Mouse (Mus musculus) embryonic fibroblast, embryonic 13.5 days (primary cell): ENCODE measurements around the gene Zc3h4. TPM values are rescaled to one million over a fixed set of nuclear protein-coding genes. Genes with fewer than 3 reads are reported as not detected.
"Not testable (repeated sequence)": the region's sequence is repeated elsewhere in the genome, so short reads cannot be mapped to it uniquely, and the experiment has no call there.

Source experiments
- H3K27ac ChIP-seq: 2 replicates; pipeline ENCODE4 v1.5.1; 2012; ENCODE audit warnings: low read length, control low read depth, inconsistent platforms; ENCODE audit not compliant: insufficient read depth
- H3K4me1 ChIP-seq: 2 replicates; pipeline ENCODE4 v1.6.1; 2011; ENCODE audit warnings: low read length; ENCODE audit not compliant: control insufficient read depth, insufficient read depth
- H3K4me3 ChIP-seq: 2 replicates; pipeline ENCODE4 v1.5.1; 2011; ENCODE audit warnings: mild to moderate bottlenecking, control low read depth, low read length; ENCODE audit not compliant: insufficient read depth
- CTCF ChIP-seq: IDR thresholded peaks from 2 replicates; pipeline ENCODE4 v1.5.1; 2011; ENCODE audit warnings: mild to moderate bottlenecking, control low read depth, low read length, moderate library complexity, borderline replicate concordance; ENCODE audit not compliant: insufficient read depth
- POLR2A ChIP-seq: IDR thresholded peaks from 2 replicates; pipeline ENCODE4 v1.6.1; 2011; ENCODE audit warnings: low read depth, mild to moderate bottlenecking, control low read depth, low read length, moderate library complexity
- polyA plus RNA-seq: library from polyadenylated mRNA; stranded (reverse); fragments of >200 nt; gene quantifications from 2 replicates; pipeline ENCODE4 v1.2.4, GENCODE M21; 2011; ENCODE audit warnings: low read depth; ENCODE audit not compliant: missing spikeins, insufficient read length

Zc3h4 gene
- polyA plus RNA-seq, 1 experiment: 29.4 TPM

DNA sequence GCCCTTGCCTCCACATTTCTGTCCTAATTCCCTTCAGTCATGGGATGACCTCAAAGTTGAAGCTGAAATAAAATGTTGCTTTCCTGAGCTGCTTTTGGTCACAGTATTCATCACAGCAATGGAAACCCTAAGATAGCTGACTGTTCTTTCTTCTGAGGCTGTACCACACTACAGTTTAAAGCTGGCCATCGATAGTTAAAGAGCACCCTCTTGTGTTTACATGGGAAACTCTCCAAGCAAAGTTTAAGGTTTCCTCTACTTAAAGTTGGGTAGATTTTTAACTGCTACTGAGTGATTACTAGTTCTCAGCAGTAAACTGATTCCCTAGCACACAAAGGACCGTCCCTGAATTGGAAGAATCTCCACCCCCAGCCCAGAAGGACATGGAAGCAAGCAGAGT is 27.0 kb upstream of the Zc3h4 start:
- no peak overlapping the region for H3K4me3 ChIP-seq
- H3K4me1 ChIP-seq: peaks cover 2% of the 10 kb centered on the region; the same call in 1 of the 2 replicates
- peak overlapping the region; percentile 29; the same call in 1 of the 2 replicates for H3K27ac ChIP-seq
- no peak for TF ChIP-seq POLR2A
- TF ChIP-seq CTCF: no peak

DNA sequence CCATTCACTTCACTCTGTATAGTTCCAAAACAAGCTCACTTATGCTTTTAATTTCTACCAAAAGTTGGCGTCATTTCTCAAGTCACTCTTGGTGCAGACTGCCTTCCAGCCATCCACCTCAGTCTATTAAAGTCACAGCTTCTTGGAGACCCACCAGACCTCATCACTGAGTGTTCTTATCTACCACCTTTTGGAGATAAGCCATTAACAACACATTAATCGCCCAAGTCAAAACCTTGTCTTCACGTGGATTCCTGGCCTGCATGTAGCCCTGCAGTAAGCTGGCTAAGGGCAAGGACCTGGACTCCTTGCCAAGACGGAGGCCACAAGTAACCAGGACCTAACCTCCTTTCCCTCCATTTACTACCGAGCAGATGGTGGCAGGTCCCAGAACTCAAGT is 25.7 kb upstream of the Zc3h4 start:
- Histone ChIP-seq H3K4me3 (no peak overlapping the region), H3K27ac (no peak overlapping the region), H3K4me1 (peaks cover 2% of the 10 kb centered on the region; the same call in 1 of the 2 replicates)
- TF ChIP-seq CTCF: no peak
- no peak for TF ChIP-seq POLR2A

DNA sequence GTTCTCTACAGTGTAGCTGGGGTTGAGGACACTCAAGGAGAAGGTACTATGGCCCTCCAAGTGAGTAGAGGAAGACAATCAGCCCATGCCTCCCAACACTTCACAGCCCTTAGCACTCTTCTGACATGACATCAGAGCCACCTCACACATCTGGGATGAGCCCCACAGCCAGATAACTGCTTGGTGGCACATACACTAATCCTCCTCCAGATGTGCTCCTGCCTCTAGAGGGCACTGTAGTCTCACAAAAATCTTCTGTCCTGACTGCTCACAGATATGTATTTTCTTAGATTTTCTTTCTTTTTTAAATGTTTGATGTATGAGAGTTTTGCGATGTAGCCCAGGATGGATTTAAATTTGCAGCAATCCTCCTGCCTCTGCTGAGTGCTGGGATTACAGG is 24.2 kb upstream of the Zc3h4 start:
- Histone ChIP-seq H3K27ac (no peak overlapping the region), H3K4me1 (peaks cover 2% of the 10 kb centered on the region; the same call in 1 of the 2 replicates), H3K4me3 (no peak overlapping the region)
- TF ChIP-seq POLR2A: no peak
- TF ChIP-seq CTCF: no peak

DNA sequence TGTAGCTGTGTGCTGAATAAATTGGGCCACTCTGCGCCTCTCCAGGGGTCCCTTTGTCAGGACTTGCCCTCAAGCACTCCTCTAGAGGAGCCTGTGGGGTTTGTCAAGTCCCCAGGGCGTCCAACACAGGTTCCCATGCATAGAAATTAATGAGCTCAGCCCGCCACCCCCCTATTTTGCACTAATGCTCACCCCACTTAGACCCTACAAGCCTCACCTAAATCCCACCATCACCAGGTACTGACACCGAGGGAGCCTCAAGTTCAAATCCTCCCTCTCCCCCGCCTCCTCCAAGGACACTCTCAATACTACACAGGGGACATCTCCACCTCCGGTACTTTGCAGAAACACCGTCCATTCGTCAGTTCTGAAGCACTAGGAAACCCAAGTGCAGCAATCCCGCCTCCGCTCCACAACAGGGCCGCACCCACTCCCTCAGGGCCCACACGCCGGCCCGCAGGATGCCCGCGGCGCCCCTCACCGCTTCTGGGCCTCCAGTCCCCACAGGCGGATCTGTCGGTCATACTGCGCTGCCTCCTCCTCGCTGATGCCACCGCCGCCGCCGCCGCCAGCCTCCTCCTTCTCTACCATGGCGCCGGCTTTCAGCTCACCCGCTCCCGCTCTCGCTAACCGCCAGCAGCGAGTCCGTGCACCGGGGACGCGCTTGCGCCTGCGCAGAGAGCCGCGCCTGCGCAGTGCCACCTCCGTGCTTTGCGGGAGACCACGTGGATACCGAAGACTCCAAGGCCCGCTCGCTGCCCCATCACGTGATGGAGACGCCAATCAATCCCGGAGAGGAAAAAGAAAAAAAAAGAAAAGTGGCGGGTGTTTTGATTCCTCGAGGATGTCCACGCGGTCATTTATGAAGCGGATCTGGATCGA is 13.3 kb upstream of the Zc3h4 start, which contains the start of gene Sae1:
Sae1 (minus strand) TSS at position 647 of the 882 bp plus-strand sequence.
- peak within 1 kb of the TSS; percentile 50 for H3K27ac ChIP-seq
- peaks cover 8% of the 10 kb centered on the region for H3K4me1 ChIP-seq
- TF ChIP-seq POLR2A (peak; percentile 91), CTCF (no peak)
- H3K4me3 ChIP-seq: peak within 1 kb of the TSS; percentile 83

DNA sequence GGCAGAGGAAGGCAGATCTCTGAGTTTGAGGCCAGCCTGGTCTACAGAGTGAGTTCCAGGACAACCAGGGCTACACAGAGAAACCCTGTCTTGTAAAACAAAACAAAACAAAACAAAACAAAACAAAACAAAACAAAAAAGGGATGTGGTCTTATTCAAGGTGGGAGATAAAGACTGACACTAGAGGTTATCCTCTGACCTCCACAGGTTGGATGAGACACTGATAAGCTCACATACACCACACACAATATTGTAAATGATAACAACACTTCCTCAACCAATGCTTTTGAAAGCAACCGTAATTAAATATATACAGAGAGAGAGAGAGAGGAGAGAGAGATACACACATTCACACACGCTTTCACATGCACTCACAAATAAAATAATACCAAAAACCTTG is 10.8 kb upstream of the Zc3h4 start:
- not testable (repeated sequence) for H3K27ac ChIP-seq, H3K4me3 ChIP-seq, H3K4me1 ChIP-seq

DNA sequence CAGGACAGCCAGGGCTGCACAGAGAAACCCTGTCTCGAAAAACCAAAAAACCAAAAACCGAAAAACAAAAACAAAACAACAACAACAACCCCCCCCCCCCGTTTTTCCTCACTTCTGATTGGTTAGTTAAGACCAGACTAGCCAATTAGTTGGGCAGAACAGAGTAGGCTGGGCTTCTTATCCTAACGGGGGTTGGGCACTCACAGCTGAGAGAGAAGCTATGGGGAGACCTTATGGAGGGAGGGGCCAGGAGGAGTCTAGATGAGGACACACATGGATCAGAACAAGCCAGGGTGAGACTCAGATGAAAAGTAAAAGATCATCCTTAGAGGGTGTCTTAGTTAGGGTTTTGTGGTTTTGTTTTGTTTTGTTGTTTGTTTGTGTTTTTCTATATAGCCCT is 7.8 kb upstream of the Zc3h4 start:
- H3K27ac ChIP-seq: no peak overlapping the region
- no peak for TF ChIP-seq POLR2A
- TF ChIP-seq CTCF: no peak
- H3K4me1 ChIP-seq: no peaks in the 10 kb centered on the region

DNA sequence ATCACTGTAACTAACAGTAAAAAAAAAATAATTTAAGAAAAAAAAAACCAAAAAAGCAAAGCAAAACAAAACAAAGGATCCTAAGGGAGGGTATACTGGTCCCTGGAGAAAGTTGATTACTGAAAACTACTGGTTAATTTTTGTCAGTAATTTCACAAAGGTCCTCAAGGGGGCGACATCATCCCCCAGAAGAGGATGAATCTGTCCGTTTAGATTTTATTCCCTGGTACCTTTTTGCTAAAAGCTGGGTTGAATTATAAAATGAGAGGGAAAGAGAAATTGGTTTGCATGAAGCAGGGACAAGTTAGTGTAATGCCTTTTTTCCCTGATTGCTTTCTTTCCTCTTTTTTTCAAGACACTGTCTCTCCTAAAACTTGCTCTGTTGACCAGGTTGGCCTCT is 4.8 kb upstream of the Zc3h4 start:
- H3K4me3 ChIP-seq: no peak overlapping the region
- peaks cover 6% of the 10 kb centered on the region for H3K4me1 ChIP-seq
- no peak overlapping the region for H3K27ac ChIP-seq
- no peak for TF ChIP-seq CTCF
- TF ChIP-seq POLR2A: no peak

More for the DNA sequence above, 7.8 kb upstream of the Zc3h4 start:
- H3K4me3 ChIP-seq: no peak overlapping the region

DNA sequence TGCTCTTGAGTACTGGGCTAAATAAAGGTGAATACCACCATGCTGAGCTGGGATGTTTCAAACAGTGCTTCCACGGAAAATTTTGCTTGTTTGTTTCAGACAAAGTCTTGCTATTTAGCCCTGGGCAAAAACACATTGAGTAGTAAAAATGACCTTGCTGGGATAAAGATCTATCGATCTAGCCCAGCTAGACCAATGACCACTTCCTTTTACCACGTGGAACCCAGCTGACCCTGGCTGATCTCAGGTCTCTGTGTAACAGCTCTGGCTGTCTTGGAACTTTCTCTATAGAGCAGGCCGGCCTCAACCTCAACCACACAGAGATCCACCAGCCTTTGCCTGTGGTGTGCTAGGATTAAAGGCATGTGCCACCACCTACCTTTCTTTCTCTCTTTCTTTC is 3.2 kb upstream of the Zc3h4 start:
- no peak for TF ChIP-seq POLR2A
- no peak for TF ChIP-seq CTCF
- Histone ChIP-seq H3K4me3 (no peak overlapping the region), H3K4me1 (peaks cover 6% of the 10 kb centered on the region), H3K27ac (no peak overlapping the region)

DNA sequence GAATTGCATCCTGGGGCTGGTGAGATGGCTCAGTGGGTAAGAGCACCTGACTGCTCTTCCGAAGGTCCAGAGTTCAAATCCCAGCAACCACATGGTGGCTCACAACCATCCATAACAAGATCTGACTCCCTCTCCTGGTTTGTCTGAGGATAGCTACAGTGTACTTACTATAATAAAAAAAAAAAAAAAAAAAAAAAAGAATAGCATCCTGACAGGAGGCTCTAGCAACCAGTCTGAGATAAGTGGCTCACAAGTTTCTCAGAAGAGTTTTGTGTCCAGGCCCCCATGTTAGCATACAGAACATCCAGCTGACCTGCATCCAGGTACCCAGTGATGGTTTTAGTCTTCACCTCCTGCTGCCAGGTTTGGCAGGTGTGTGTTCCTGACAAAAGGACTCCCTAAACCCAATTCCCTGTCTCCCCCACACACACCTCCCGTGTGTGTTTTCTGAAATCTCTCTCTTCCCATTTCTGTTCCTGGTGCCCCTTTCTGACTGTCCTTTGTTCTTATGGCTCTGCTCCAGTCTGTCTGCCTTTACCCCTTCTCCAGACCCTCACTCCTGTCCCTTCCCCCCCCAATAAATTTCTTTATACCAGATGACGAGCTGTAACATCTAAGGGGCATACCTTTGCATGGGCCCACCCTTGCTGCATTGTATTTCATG is 2.2 kb upstream of the Zc3h4 start:
- Histone ChIP-seq H3K4me1 (peaks cover 6% of the 10 kb centered on the region), H3K4me3 (no peak overlapping the region; the same call in 1 of the 2 replicates), H3K27ac (peak overlapping the region; percentile 100)
- no peak for TF ChIP-seq CTCF
- TF ChIP-seq POLR2A: no peak
